Mouse (Mus musculus) kidney, postnatal 36 days (tissue): ENCODE measurements around the gene Aatf.
A peak's percentile ranks its signal among the peaks of the same experiment; 100 is the strongest.

ENCODE experiments used
- DNase-seq, 2 experiments: peaks; one replicate each; pipeline ENCODE4 v3.0.0; 2021 to 2022; ENCODE audit warnings: mixed read lengths in 2 of 2

Gene Aatf

DNA sequence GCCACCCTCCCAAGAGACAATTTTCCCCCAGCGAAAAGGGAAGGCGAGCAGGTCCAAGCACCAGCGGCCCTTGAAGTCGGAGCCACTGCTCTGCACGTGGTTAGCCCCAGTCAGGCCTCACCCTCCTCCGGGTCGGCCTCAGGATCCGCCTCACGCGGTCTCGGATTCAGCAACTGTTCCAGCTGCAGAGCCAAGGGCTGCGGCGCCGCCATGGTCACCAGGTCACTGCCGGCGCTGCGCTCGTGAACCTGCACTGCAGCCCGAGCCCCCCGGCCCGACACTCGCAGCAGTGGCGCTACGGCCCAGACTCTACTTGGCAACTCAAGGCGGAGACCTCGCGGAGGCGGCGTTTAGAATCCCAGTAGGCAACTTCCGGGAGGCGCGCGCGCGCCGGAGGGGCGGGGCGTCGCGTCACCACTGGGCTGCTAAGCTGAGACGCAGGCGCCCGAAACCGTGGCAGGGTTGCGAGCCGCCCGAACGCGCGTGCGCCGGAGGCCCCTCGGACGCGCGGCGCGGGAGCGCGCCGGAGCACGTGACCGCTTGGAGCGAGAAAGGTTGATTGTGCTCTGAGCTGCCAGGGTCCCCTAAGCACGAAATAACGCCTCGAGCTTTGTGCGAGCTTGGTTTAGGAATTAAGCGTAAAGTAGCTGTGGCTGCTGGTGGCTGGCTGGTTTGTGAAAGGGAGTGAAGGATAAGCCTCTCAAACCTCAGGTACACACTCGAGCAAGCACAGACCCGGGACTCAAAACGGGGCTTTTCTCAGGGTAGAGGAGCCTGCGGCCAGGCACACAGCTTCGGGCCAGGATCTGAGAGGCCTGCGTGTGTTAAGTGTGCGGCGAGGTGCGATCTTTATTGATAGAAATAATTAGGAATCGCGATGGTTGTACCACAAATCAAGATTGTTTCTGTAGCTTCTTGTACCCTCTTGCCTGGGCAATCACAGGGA is at the start of gene Aatf:
TSS of gene Aatf (minus strand) at position 352 of the 946 bp plus-strand sequence.
- peak; percentile 98 to 99 for DNase-seq

DNA sequence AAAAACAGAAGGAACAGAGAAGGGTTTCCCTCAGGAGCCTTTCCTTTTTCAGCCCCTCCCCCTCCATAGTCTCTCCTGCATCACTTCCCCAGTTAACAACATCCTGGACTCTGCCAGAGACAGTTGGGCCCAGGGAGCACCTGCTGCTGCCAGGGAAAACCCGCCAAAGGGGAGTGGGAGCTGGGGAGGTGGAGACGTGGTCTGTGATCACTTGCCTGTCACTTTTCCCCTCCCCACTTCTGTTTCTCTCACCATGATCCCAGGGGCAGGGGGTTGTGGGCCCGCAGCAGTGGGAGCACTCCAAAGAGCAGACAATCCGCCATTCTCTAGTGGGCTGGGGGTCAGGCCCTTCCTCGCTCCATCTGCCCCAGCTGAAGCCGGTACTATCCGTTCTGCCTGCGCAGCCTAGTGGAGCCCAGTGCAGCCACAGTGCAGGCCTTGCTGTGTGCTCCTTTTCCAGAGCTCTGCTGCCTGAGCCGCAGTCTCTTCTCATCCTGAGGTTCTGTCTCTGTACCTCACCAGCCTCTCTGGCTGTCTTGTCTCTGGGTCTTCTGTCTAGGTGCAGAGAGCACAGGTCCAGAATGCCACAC is 49.5 kb upstream of the Aatf start:
- DNase-seq: no peak

- DNase-seq: no peak
Measured at GRCm38 (mm10) chr11:84561546-84561945, 48.2 kb upstream of the Aatf start.

GRCm38 (mm10) chr11:84553821-84554450 is 40.6 kb upstream of the Aatf start:
- no peak for DNase-seq

DNA sequence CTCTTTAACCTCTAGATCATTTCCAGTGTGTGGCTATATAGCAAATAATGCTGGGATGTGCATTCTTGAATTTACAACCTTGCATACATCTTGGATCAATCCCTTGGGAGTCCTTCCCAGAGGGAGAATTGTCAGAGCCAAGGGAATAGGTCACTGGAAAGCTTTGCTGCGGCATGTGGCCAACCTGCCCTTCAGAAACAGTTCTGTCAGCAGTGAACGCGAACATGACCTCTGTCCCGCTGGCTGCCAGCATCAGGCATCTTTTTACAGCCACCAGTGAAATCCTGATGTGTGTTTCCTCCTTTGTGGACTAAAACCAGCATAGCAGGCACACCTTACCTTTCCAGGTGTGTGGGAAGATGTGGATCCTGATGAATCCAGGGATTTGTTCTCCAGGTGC is 38.0 kb upstream of the Aatf start:
- DNase-seq: peak; percentile 41 to 60

DNA sequence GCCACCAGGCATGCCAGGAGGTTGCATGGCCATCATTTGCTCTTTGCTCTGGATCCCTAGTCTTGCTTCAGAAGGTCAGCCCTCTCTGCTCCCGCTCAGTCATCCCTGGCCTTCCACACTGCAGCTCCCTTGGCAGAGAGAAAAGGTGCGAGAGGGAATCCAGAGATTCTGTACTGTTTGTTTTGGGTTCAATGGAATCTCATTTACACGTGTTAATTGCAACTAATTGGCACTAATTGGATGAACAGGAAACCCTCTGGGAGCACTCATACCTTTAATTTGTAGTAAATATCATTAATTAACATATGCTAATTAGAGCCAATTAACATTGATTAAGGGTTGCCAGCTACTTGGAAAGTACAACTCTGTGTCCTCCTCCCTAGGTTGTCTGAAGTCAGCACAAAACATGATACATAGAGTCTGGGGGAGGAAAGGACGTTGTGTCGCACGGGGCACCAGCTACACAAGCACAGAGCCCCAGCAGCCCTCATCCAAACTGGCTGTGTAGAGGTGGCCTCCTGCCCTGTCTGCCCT is 36.0 kb upstream of the Aatf start:
- DNase-seq: no peak

GRCm38 (mm10) chr11:84548293-84548692 is 35.0 kb upstream of the Aatf start:
- DNase-seq: no peak

DNA sequence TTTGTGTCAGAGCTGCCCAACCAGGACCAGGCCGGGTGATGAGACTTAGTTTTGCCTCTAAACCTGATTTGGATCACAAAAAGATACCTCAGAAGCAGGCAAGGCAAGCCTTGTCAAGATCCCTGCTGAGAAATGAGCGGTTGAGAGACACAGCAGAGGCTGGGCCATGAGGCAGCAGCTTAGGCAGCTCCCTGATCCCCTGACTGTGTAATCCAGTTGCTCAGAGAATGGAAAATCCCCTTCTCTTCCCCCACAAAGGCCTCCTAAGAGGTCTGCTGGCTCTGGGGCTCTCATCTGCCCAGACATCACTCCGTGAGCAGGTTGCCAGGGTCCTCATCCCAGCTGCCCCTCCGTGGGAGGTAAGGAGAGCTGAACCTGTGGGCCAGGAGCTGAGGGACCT is 26.7 kb upstream of the Aatf start:
- no peak for DNase-seq

DNA sequence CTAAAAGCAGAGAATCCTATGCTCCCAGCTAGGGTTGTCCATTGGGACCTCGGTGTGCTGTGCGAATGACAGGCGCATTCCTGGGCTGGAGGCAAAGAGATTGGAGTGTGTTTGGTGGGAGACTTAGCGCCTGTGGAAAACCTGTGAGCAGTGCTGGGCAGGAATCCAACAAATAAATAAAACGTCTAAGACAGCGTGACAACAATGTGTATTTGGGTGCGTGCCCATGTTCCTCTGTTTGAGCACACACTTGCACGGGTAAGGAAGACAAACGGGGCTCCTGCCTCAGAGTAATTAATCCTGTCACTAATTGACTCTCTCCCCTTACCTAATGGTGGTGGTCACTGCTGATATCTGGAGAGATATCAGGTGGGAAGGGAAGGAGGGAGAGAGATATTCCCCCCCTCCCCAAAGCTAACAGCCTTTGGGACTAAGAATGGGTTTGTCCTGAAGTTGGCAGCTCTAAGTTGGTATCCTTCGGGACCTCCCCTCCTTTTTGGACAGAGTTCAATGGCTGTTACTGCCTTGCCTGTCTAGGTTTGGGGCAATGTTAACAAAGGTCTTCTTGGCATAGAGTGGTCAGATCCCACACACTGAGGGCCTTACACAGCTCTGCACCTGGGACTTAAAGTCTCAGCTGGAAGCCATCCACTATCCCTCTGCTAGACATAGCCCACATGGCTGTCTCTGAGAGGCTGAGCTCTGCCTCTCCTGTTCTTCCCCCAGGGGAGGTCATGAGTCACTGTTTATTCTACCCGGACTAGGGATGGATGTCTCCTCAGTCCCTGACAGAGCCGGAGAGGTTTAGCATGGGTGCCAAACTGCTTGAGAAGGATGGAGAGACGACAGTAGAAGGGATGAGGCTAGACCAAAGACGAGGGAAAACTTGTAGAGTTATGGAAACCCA is 16.7 kb upstream of the Aatf start:
- peak; percentile 52 to 54 for DNase-seq

DNA sequence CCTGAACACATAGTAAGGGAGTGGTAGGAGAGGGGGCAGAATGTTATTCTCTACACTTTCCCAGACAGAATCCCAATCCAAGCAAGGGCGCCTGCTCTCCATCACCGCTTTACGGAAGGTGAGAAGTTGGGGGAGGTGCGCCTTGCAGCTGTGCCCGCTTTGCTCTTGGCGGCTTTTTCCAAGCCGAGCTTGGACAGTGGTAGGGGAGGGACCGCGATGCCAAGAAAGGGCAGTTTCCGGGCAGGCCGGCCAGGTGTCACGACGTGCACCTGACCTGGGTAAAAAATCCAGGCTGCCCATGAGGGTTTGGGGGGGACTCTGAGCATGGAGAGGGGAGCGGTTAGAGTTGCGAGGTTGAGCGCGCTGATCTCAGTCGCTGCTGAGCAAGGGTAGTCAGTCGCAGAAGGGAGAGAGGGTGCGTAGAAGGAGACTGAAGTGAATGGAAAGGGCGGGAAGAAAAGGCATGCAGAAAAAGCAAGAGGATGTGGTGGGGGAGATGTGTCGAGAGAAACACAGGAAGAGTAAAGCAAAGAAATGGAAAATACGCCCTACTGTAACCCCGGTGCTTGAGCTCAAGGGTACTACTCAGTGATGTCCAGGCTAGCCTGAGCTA is 15.9 kb upstream of the Aatf start:
- DNase-seq: peak; percentile 54 to 70

GRCm38 (mm10) chr11:84526976-84527860 is 13.9 kb upstream of the Aatf start:
- DNase-seq: no peak

GRCm38 (mm10) chr11:84526451-84526850 is 13.1 kb upstream of the Aatf start:
- DNase-seq: no peak

DNA sequence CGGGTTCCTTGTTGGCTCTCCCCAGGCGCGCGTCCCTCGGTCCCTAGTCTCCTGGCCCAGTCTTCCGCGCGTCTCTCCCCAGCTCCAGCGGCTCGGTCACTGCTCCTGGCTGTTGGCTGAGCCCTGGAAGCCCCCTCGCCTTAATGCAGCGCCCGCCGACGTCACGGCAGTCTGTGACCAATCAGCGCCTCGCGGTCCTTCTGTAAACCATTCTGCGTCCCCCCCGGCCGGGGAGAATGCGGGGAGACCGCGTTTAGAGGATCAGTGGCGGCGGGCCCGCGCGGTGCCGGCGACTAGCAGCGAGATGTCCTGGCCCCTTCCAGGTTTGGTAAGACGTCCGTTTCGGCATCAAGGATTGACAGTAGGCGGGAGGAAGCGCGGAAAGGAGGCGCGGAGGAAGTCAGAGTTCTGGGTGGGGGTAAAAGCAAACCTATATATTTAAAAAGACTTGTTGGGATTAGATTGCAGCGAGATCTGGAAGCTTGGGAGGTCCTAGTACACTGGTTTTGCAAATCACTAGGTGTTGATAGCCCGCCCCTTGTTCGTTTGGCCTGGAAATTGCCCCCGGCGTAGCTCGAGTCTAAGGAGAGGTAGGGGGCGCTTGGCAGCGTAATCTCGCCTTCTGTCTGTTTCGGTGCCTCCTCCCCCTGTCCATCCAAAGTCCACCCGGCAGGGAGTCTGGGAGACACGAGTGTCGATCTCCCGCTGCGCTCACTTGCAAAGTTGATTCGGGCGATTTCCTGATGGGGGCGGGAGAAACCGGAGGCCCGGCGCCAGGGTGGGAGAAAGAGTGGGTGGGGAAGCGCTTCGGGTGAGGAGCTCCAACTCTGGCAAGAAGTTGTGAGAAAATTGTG is 12.3 kb upstream of the Aatf start, which contains the start of gene Lhx1:
TSS of gene Lhx1 (minus strand) at position 115 of the 854 bp plus-strand sequence.
- peak; percentile 88 to 91 for DNase-seq

GRCm38 (mm10) chr11:84524511-84525270 is 11.4 kb upstream of the Aatf start:
- DNase-seq: peak; percentile 41 to 61

- peak; percentile 33 to 57 for DNase-seq
Measured at GRCm38 (mm10) chr11:84523841-84524510, 10.7 kb upstream of the Aatf start.

DNA sequence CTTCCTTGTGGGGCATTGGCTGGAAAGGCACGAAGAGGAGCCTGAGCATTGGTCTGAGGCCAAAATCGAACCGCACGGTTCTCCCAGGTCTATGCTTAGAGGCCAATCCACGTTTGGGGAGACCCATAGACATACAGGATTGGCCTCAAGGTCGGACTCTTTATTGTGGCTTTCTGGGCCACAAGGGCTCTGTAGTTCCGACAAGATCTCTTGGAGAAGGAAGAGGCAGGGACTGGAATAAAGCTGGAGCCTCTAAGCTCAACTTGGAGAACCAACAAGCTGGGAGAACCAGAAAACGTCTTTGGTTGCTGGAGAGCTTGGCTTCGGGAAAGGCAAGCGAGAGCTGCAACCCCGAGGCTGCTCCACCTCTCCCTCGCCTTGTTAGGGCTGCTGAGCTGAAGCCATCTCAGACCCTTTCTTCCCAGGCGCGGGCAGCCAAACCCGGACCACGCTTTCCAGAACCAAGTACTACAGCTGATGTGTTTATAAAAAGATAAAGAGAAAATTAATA is 10.1 kb upstream of the Aatf start:
- peak in 1 of 2 experiments; percentile 58 for DNase-seq

- peak; percentile 85 to 87 for DNase-seq
Measured at GRCm38 (mm10) chr11:84522577-84523320, 9.4 kb upstream of the Aatf start.
